Mouse (Mus musculus) liver, embryonic 13.5 days (tissue): ENCODE data around the gene Tmem191c. TPM values are rescaled to one million over a fixed set of nuclear protein-coding genes. Genes with fewer than 3 reads are reported as not detected.

Source experiments
- ATAC-seq: fragments of 200-750 bp; cut with Nextera tagmentation; 2 replicates; pipeline ENCODE4 v1.8.0; 2017; ENCODE audit warnings: low read depth, mild to moderate bottlenecking, moderate number of reproducible peaks, moderate library complexity
- DNase-seq: peaks from one replicate; pipeline ENCODE4 v3.0.0; 2022
- H3K27ac ChIP-seq: fragments of 300-500 bp; sonication (generic); 2 replicates; pipeline ENCODE4 v1.5.1; 2015; ENCODE audit warnings: moderate library complexity, mild to moderate bottlenecking, inconsistent platforms
- H3K27me3 ChIP-seq: fragments of 300-500 bp; sonication (generic); 2 replicates; pipeline ENCODE4 v1.6.1; 2015; ENCODE audit warnings: mild to moderate bottlenecking, inconsistent platforms
- H3K36me3 ChIP-seq: fragments of 300-500 bp; sonication (generic); 2 replicates; pipeline ENCODE4 v1.6.1; 2015; ENCODE audit warnings: mild to moderate bottlenecking, inconsistent platforms
- H3K4me1 ChIP-seq: fragments of 300-500 bp; sonication (generic); replicated peaks from 2 replicates; pipeline ENCODE4 v1.6.1; 2015; ENCODE audit warnings: inconsistent platforms
- H3K4me2 ChIP-seq: fragments of 300-500 bp; sonication (generic); 2 replicates; pipeline ENCODE4 v1.6.1; 2015; ENCODE audit warnings: inconsistent platforms, mild to moderate bottlenecking, moderate library complexity
- H3K4me3 ChIP-seq: fragments of 300-500 bp; sonication (generic); replicated peaks from 2 replicates; pipeline ENCODE4 v1.5.1; 2015; ENCODE audit warnings: mild to moderate bottlenecking, inconsistent platforms
- H3K9ac ChIP-seq: fragments of 300-500 bp; sonication (generic); 2 replicates; pipeline ENCODE4 v1.6.1; 2015; ENCODE audit warnings: mild to moderate bottlenecking, inconsistent platforms
- H3K9me3 ChIP-seq: fragments of 300-500 bp; sonication (generic); replicated peaks from 2 replicates; pipeline ENCODE4 v1.6.1; 2016; ENCODE audit warnings: inconsistent platforms
- WGBS: fragments of 180-500 bp; shearing (Covaris S2); methylation state at CpG from one replicate; pipeline ENCODE4 v1.1.7; 2015; ENCODE audit not compliant: insufficient replicate concordance; 5-methylcytosine and 5-hydroxymethylcytosine counted together
- polyA plus RNA-seq: library from polyadenylated mRNA; unstranded; fragments of >200 nt; fragmentation: Nextera tagmentation; extraction: Ambion mirVana; gene quantifications from 2 replicates; pipeline ENCODE4 v1.2.1, GENCODE M21; 2015

Tmem191c gene
- polyA plus RNA-seq, 1 experiment from 2014 or later = 2.8 TPM

GRCm38 (mm10) chr16:17292751-17293150 lies 16.9 kb downstream of the Tmem191c start:
- H3K27ac ChIP-seq = no peak overlapping the region
- WGBS = 3% methylated on average over 2 of the region's 2 CpGs
- H3K36me3 ChIP-seq = peaks cover 42% of the 10 kb centered on the region
- DNase-seq (peak; percentile 58), ATAC-seq (no peak)
- no peak overlapping the region for H3K4me3 ChIP-seq
- no peaks in the 10 kb centered on the region for H3K9me3 ChIP-seq
- no peak overlapping the region for H3K9ac ChIP-seq
- H3K4me2 ChIP-seq = no peak overlapping the region
- H3K27me3 ChIP-seq = no peaks in the 10 kb centered on the region
- no peaks in the 10 kb centered on the region for H3K4me1 ChIP-seq

GRCm38 (mm10) chr16:17300818-17301217 lies 24.9 kb downstream of the Tmem191c start:
- no peak overlapping the region for H3K9ac ChIP-seq
- peaks cover 38% of the 10 kb centered on the region for H3K36me3 ChIP-seq
- WGBS = 83% methylated on average over 3 of the region's 3 CpGs
- no peak for ATAC-seq
- no peak overlapping the region for H3K27ac ChIP-seq
- 0 out of 2 replicates have a peak, but pooled peaks cover 2% of the 10 kb centered on the region for H3K4me1 ChIP-seq
- no peaks in the 10 kb centered on the region for H3K27me3 ChIP-seq
- no peak overlapping the region for H3K4me2 ChIP-seq
- H3K9me3 ChIP-seq = no peaks in the 10 kb centered on the region
- H3K4me3 ChIP-seq = no peak overlapping the region
- DNase-seq = no peak

GRCm38 (mm10) chr16:17303521-17304245 lies 27.8 kb downstream of the Tmem191c start:
- no peaks in the 10 kb centered on the region for H3K4me1 ChIP-seq
- no peak overlapping the region for H3K4me2 ChIP-seq
- H3K9me3 ChIP-seq = no peaks in the 10 kb centered on the region
- ATAC-seq (no peak), DNase-seq (no peak)
- peaks cover 43% of the 10 kb centered on the region for H3K36me3 ChIP-seq
- WGBS = 78% methylated on average over 5 of the region's 5 CpGs
- H3K27ac ChIP-seq = no peak overlapping the region
- no peak overlapping the region for H3K9ac ChIP-seq
- no peak overlapping the region for H3K4me3 ChIP-seq
- no peaks in the 10 kb centered on the region for H3K27me3 ChIP-seq

GRCm38 (mm10) chr16:17307461-17307860 lies 31.6 kb downstream of the Tmem191c start:
- no peak overlapping the region for H3K27ac ChIP-seq
- no peak overlapping the region for H3K4me2 ChIP-seq
- H3K36me3 ChIP-seq = peaks cover 32% of the 10 kb centered on the region
- WGBS = 74% methylated on average over 5 of the region's 5 CpGs
- H3K9me3 ChIP-seq = no peaks in the 10 kb centered on the region
- H3K9ac ChIP-seq = no peak overlapping the region
- no peak for DNase-seq
- H3K4me1 ChIP-seq = no peaks in the 10 kb centered on the region
- ATAC-seq = no peak
- H3K4me3 ChIP-seq = no peak overlapping the region
- H3K27me3 ChIP-seq = no peaks in the 10 kb centered on the region

- no peaks in the 10 kb centered on the region for H3K4me1 ChIP-seq
- ATAC-seq = no peak
- no peak for DNase-seq
- H3K27me3 ChIP-seq = no peaks in the 10 kb centered on the region
- no peak overlapping the region for H3K27ac ChIP-seq
- H3K4me2 ChIP-seq = no peak overlapping the region
- WGBS = 86% methylated on average over 10 of the region's 10 CpGs
- peaks cover 29% of the 10 kb centered on the region for H3K36me3 ChIP-seq
- no peaks in the 10 kb centered on the region for H3K9me3 ChIP-seq
- H3K4me3 ChIP-seq = no peak overlapping the region
- no peak overlapping the region for H3K9ac ChIP-seq
Measured at GRCm38 (mm10) chr16:17309036-17309435, 33.2 kb downstream of the Tmem191c start.

GRCm38 (mm10) chr16:17312531-17312930 lies 36.7 kb downstream of the Tmem191c start:
- WGBS = 85% methylated on average over 5 of the region's 5 CpGs
- no peak overlapping the region for H3K27ac ChIP-seq
- H3K27me3 ChIP-seq = no peaks in the 10 kb centered on the region
- H3K4me1 ChIP-seq = no peaks in the 10 kb centered on the region
- no peak overlapping the region for H3K4me2 ChIP-seq
- H3K4me3 ChIP-seq = no peak overlapping the region
- peaks cover 40% of the 10 kb centered on the region for H3K36me3 ChIP-seq
- H3K9ac ChIP-seq = no peak overlapping the region
- ATAC-seq = no peak
- H3K9me3 ChIP-seq = no peaks in the 10 kb centered on the region
- no peak for DNase-seq

GRCm38 (mm10) chr16:17316554-17316953 lies 40.7 kb downstream of the Tmem191c start:
- ATAC-seq (no peak), DNase-seq (no peak)
- Histone ChIP-seq H3K4me3 (no peak overlapping the region), H3K36me3 (peaks cover 39% of the 10 kb centered on the region), H3K9ac (no peak overlapping the region), H3K9me3 (no peaks in the 10 kb centered on the region), H3K27ac (no peak overlapping the region), H3K27me3 (no peaks in the 10 kb centered on the region), H3K4me1 (no peaks in the 10 kb centered on the region), H3K4me2 (no peak overlapping the region)
- 73% methylated on average over 7 of the region's 7 CpGs for WGBS

GRCm38 (mm10) chr16:17321481-17321880 lies 45.6 kb downstream of the Tmem191c start:
- ATAC-seq (no peak), DNase-seq (no peak)
- Histone ChIP-seq H3K9me3 (no peaks in the 10 kb centered on the region), H3K4me3 (no peak overlapping the region), H3K36me3 (peaks cover 40% of the 10 kb centered on the region), H3K27me3 (no peaks in the 10 kb centered on the region), H3K4me2 (no peak overlapping the region), H3K27ac (no peak overlapping the region), H3K9ac (no peak overlapping the region), H3K4me1 (no peaks in the 10 kb centered on the region)
- WGBS = 83% methylated on average over 5 of the region's 5 CpGs

- ATAC-seq (no peak), DNase-seq (no peak)
- Histone ChIP-seq H3K4me3 (no peak overlapping the region), H3K27ac (no peak overlapping the region), H3K36me3 (peaks cover 21% of the 10 kb centered on the region; the same call in 1 of the 2 replicates), H3K4me2 (no peak overlapping the region), H3K9me3 (no peaks in the 10 kb centered on the region), H3K27me3 (no peaks in the 10 kb centered on the region), H3K4me1 (no peaks in the 10 kb centered on the region), H3K9ac (no peak overlapping the region)
- WGBS = 74% methylated on average over 5 of the region's 5 CpGs
Measured at GRCm38 (mm10) chr16:17324745-17325144, 48.9 kb downstream of the Tmem191c start.

GRCm38 (mm10) chr16:17326064-17326463 lies 50.2 kb downstream of the Tmem191c start:
- H3K27me3 ChIP-seq = no peaks in the 10 kb centered on the region
- no peak for ATAC-seq
- no peaks in the 10 kb centered on the region for H3K4me1 ChIP-seq
- H3K4me2 ChIP-seq = no peak overlapping the region
- H3K36me3 ChIP-seq = peaks cover 21% of the 10 kb centered on the region; the same call in 1 of the 2 replicates
- no peak for DNase-seq
- WGBS = 78% methylated on average over 2 of the region's 2 CpGs
- H3K9ac ChIP-seq = no peak overlapping the region
- no peak overlapping the region for H3K4me3 ChIP-seq
- no peaks in the 10 kb centered on the region for H3K9me3 ChIP-seq
- no peak overlapping the region for H3K27ac ChIP-seq

- H3K4me2 ChIP-seq = no peak overlapping the region
- DNase-seq (no peak), ATAC-seq (no peak)
- H3K4me3 ChIP-seq = no peak overlapping the region
- H3K36me3 ChIP-seq = peaks cover 11% of the 10 kb centered on the region; the same call in 1 of the 2 replicates
- H3K27ac ChIP-seq = no peak overlapping the region
- no peak overlapping the region for H3K9ac ChIP-seq
- no peaks in the 10 kb centered on the region for H3K27me3 ChIP-seq
- 73% methylated on average over 1 of the region's 1 CpGs for WGBS
- H3K9me3 ChIP-seq = no peaks in the 10 kb centered on the region
- H3K4me1 ChIP-seq = peaks cover 4% of the 10 kb centered on the region; the same call in 1 of the 2 replicates
Measured at GRCm38 (mm10) chr16:17329848-17330570, 54.1 kb downstream of the Tmem191c start.
